Mouse (Mus musculus) stomach, embryonic 16.5 days (tissue): Measurements from ENCODE around the gene Cenpb. TPM values are rescaled to one million over a fixed set of nuclear protein-coding genes. Genes with fewer than 3 reads are reported as not detected.
A peak's percentile ranks its signal among the peaks of the same experiment; 100 is the strongest.

ENCODE experiments used
- ATAC-seq: fragments of 200-750 bp; cut with Nextera tagmentation; 2 replicates; pipeline ENCODE4 v1.8.0; 2017; ENCODE audit warnings: moderate number of reproducible peaks, moderate TSS enrichment; ENCODE audit not compliant: insufficient read depth, low FRiP score
- H3K27ac ChIP-seq: fragments of 300-500 bp; sonication (generic); 2 replicates; pipeline ENCODE4 v1.5.1; 2014; ENCODE audit warnings: low read length
- H3K27me3 ChIP-seq: fragments of 300-500 bp; sonication (generic); 2 replicates; pipeline ENCODE4 v1.6.1; 2014; ENCODE audit warnings: low read length, control low read depth, mixed read lengths; ENCODE audit not compliant: control insufficient read depth, insufficient read depth
- H3K36me3 ChIP-seq: fragments of 300-500 bp; sonication (generic); 2 replicates; pipeline ENCODE4 v1.6.1; 2014; ENCODE audit warnings: low read length; ENCODE audit not compliant: control insufficient read depth, insufficient read depth
- H3K4me1 ChIP-seq: fragments of 300-500 bp; sonication (generic); 2 replicates; pipeline ENCODE4 v1.6.1; 2014; ENCODE audit warnings: low read length, control low read depth, mixed read lengths; ENCODE audit not compliant: control insufficient read depth, insufficient read depth
- H3K4me2 ChIP-seq: fragments of 300-500 bp; sonication (generic); 2 replicates; pipeline ENCODE4 v1.6.1; 2014; ENCODE audit warnings: low read depth, low read length, mixed read lengths
- H3K4me3 ChIP-seq: fragments of 300-500 bp; sonication (generic); replicated peaks from 2 replicates; pipeline ENCODE4 v1.5.1; 2014; ENCODE audit warnings: mild to moderate bottlenecking, low read length
- H3K9ac ChIP-seq: fragments of 300-500 bp; sonication (generic); 2 replicates; pipeline ENCODE4 v1.6.1; 2014; ENCODE audit warnings: low read length
- H3K9me3 ChIP-seq: fragments of 300-500 bp; sonication (generic); replicated peaks from 2 replicates; pipeline ENCODE4 v1.6.1; 2016; ENCODE audit warnings: low read length, control low read depth; ENCODE audit not compliant: control insufficient read depth
- WGBS: fragments of 180-500 bp; shearing (Covaris S2); extraction: QIAGEN DNeasy Blood & Tissue Kit; methylation state at CpG from one replicate; pipeline ENCODE4 v1.1.7; 2014; 5-methylcytosine and 5-hydroxymethylcytosine counted together
- polyA plus RNA-seq: library from polyadenylated mRNA; unstranded; fragments of >200 nt; fragmentation: Nextera tagmentation; extraction: Ambion mirVana; gene quantifications from 2 replicates; pipeline ENCODE4 v1.2.1, GENCODE M21; 2015

Cenpb gene
- polyA plus RNA-seq, 1 experiment from 2014 or later: 10.4 TPM

DNA sequence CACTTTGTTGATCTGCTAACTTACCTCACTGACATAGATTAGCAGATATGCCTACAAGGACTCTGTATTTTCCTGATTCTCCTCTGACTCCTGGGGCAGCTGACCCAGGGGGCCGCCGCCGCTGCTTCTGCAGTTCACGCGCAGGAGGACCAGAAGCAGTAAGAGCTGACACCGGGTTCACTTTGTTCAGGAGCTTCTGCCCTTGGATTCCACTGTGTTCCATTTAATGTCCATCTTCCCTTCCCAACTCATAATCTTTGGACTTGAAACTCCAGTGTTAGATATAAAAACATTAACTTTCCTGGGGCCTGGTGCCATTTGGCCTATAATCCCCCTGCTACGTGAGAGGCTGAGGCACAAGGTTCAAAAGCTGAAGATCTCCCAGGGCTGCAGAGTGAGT is 15.9 kb downstream of the Cenpb start:
- Histone ChIP-seq H3K4me1 (peaks cover 8% of the 10 kb centered on the region), H3K9ac (no peak overlapping the region), H3K36me3 (no peaks in the 10 kb centered on the region), H3K27me3 (no peaks in the 10 kb centered on the region; the same call in 1 of the 2 replicates), H3K9me3 (0 out of 2 replicates have a peak, but pooled peaks cover 3% of the 10 kb centered on the region), H3K4me3 (no peak overlapping the region), H3K27ac (no peak overlapping the region), H3K4me2 (no peak overlapping the region)
- WGBS: 80% methylated on average over 7 of the region's 7 CpGs
- ATAC-seq: no peak

DNA sequence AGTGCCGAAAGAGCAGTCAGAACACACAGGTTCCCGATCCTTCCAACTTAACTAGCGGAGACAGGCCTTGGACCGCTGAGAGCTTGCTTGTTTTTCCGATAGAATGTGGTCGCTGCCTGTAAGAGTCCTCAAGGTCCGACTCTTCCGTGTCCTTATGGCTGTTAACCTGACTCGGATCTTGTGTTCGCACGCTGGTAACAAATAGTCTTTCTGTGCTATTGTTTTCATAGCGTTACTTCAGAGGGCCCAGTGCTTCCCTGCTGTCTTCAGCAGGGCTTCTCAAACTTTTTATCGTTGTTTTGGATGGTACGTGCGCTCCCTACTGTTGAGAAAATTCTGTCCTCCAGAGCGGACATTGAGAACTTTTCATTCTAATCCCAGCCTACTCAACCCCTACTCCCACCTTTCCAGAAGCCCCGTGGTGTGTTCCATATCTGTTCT is 19.2 kb downstream of the Cenpb start:
- Histone ChIP-seq H3K9me3 (0 out of 2 replicates have a peak, but pooled peaks cover 3% of the 10 kb centered on the region), H3K4me1 (peaks cover 10% of the 10 kb centered on the region), H3K27me3 (no peaks in the 10 kb centered on the region; the same call in 1 of the 2 replicates), H3K27ac (peak overlapping the region; percentile 93), H3K4me2 (peak overlapping the region; percentile 93), H3K4me3 (peak overlapping the region; percentile 79), H3K36me3 (no peaks in the 10 kb centered on the region), H3K9ac (peak overlapping the region; percentile 86)
- no peak for ATAC-seq
- under 1% methylated on average over 17 of the region's 17 CpGs for WGBS

DNA sequence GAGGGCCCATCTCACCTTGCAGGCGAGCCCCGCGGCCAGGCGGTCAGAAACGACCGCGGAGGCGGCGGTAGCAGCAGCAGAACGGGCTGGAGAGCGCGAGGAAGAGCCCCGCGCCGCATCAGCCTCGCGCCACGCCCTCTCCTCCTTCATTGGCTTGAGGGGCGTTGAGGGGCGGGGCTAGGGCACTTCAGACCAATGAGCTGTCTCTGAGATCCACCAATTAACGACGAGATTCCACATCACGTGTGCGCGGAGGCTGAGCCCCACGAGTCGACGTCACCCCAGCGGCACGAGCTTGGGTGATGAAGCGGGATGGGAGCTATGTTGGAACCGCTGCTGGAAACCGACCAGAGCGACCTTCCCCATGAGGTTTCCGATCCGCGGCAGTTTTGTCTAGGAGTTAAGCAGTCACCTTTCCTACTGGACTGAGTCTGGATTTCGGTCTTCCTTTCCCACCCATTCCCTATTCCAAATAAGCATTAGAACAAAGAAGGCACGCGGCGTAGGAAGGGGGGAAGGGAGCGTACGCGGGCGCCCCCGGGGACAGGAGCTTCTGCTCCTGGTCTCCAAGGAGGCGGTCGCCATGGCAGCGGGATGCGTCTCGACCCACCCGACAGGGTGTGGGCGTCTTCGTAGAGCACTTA is 19.8 kb downstream of the Cenpb start, which contains the start of gene 1700037H04Rik:
1700037H04Rik (minus strand) TSS at position 144 of the 644 bp plus-strand sequence.
- no peaks in the 10 kb centered on the region; the same call in 1 of the 2 replicates for H3K27me3 ChIP-seq
- H3K4me2 ChIP-seq: peak within 1 kb of the TSS; percentile 93
- no peaks in the 10 kb centered on the region for H3K36me3 ChIP-seq
- peak; percentile 97 for ATAC-seq
- WGBS: under 1% methylated on average over 54 of the region's 54 CpGs
- peak within 1 kb of the TSS; percentile 93 for H3K27ac ChIP-seq
- peaks cover 10% of the 10 kb centered on the region for H3K4me1 ChIP-seq
- peak within 1 kb of the TSS; percentile 79 for H3K4me3 ChIP-seq
- H3K9ac ChIP-seq: peak within 1 kb of the TSS; percentile 89
- H3K9me3 ChIP-seq: 0 out of 2 replicates have a peak, but pooled peaks cover 3% of the 10 kb centered on the region

DNA sequence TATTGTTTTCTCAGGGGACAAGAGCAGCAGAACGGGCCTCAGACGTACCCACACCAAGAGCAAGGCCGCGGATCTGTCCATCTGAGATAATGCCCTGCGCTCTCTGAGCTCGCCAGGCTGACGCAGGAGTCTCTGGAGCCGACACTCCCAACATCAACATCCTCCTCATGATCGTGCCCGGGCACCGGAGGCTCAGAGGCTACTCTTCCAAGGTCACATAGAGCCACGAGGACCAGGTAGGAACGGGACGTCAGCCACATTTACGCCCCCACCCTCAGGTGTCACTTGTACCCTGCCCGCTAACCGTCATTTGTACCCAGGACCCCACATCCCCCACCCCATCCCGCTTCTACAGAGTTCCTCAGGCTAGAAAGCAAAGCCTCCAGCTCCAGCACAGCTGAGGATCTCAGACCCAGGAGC is 20.4 kb downstream of the Cenpb start:
- Histone ChIP-seq H3K9ac (peak overlapping the region; percentile 89), H3K27me3 (no peaks in the 10 kb centered on the region; the same call in 1 of the 2 replicates), H3K36me3 (no peaks in the 10 kb centered on the region), H3K4me1 (peaks cover 10% of the 10 kb centered on the region), H3K9me3 (no peaks in the 10 kb centered on the region), H3K4me2 (peak overlapping the region; percentile 81), H3K27ac (peak overlapping the region; percentile 81), H3K4me3 (peak overlapping the region; percentile 79)
- WGBS: under 1% methylated on average over 18 of the region's 18 CpGs
- peak; percentile 48 for ATAC-seq

DNA sequence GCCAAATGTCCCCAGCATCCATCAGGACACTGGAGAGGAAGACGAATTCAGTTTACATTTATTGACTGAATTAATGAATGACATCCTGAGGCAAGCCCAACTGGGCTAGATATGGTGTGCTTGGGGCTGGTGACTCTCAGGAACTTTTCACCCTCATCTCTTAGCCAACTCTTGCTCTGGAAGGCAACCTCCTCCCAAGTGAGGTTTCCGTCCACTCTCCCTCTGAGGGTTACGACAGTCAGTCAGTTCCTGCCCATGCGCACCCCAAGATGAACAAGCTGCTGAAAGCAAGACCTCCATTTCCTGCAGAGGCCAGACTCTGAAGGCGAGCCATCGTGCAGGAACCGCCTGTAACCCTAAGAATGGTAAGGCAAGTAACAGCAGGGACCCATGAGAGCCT is 22.9 kb downstream of the Cenpb start:
- Histone ChIP-seq H3K4me3 (no peak overlapping the region), H3K27me3 (no peaks in the 10 kb centered on the region), H3K4me2 (no peak overlapping the region), H3K4me1 (peaks cover 10% of the 10 kb centered on the region), H3K36me3 (no peaks in the 10 kb centered on the region), H3K27ac (no peak overlapping the region), H3K9ac (no peak overlapping the region), H3K9me3 (no peaks in the 10 kb centered on the region)
- WGBS: 91% methylated on average over 7 of the region's 7 CpGs
- no peak for ATAC-seq

DNA sequence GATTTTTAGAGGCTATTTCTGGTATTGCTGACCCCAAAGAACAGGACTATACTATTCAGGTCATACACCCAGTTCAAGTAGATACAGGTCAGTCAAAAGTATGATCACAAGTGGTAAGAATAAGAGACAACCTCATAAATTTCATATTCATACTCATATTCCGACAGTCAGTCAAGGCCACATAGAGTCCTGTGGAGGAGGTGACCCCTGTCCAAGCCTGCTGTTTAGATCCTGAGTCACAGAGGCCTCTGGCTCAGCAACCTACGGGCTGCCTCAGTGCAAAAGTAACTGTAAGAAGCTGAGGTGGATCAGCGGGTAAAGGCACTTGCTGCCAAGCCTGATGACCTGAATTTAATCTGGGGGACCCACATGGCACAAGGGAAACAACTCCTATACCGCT is 25.8 kb downstream of the Cenpb start:
- no peak overlapping the region for H3K4me2 ChIP-seq
- ATAC-seq: no peak
- H3K27ac ChIP-seq: no peak overlapping the region
- 92% methylated on average over 4 of the region's 4 CpGs for WGBS
- H3K9ac ChIP-seq: no peak overlapping the region
- H3K4me1 ChIP-seq: peaks cover 3% of the 10 kb centered on the region
- no peaks in the 10 kb centered on the region for H3K9me3 ChIP-seq
- no peaks in the 10 kb centered on the region for H3K27me3 ChIP-seq
- H3K36me3 ChIP-seq: peaks cover 4% of the 10 kb centered on the region; the same call in 1 of the 2 replicates
- no peak overlapping the region for H3K4me3 ChIP-seq

DNA sequence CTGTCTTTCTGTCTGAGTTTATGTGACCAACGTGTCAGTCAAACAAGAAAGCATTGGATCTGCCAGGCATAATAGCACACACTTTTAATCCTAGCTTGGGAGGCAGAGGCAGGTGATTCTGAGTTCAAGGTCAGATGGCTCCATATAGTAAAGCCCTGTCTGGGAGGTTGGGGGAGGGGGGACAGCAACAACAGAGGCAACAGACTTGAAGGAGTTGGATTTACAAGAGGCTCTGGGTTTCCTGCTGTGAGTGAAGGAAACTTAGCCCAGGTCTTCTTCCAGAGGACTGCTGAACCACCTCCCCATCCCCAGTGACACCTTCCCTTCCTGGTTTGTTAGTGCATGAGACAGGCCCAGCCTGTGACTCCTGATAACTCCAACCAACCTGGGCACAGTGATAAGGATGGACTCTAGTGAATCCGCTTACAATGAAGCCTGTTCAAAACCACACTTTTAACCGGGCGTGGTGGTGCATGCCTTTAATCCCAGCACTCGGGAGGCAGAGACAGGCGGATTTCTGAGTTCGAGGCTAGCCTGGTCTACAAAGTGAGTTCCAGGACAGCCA is 27.6 kb downstream of the Cenpb start:
- Histone ChIP-seq H3K4me1 (no peaks in the 10 kb centered on the region), H3K4me3 (no peak overlapping the region), H3K36me3 (peaks cover 9% of the 10 kb centered on the region), H3K27me3 (no peaks in the 10 kb centered on the region), H3K4me2 (no peak overlapping the region), H3K9ac (no peak overlapping the region), H3K9me3 (no peaks in the 10 kb centered on the region), H3K27ac (no peak overlapping the region)
- 87% methylated on average over 7 of the region's 7 CpGs for WGBS
- ATAC-seq: no peak

DNA sequence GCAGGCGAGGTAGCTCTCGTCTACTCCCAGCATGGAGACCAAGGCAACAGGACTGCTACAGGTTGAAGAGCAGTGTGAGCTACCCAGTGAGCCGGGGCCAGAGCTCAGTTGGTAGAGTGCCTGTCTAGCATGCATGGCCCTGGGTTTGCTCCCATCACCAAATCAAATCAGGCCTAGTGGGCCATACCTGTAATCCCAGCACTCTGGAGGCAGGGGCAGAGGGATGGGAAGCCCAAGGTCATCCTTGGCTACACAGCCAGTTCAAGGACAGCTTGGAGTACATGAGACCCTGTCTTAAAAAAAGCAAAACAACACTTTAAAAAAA is 30.7 kb downstream of the Cenpb start:
- H3K27ac ChIP-seq: no peak overlapping the region
- no peak overlapping the region for H3K4me3 ChIP-seq
- peaks cover 24% of the 10 kb centered on the region for H3K36me3 ChIP-seq
- H3K27me3 ChIP-seq: no peaks in the 10 kb centered on the region
- no peak for ATAC-seq
- H3K9me3 ChIP-seq: no peaks in the 10 kb centered on the region
- H3K9ac ChIP-seq: no peak overlapping the region
- 92% methylated on average over 3 of the region's 3 CpGs for WGBS
- no peaks in the 10 kb centered on the region for H3K4me1 ChIP-seq
- no peak overlapping the region for H3K4me2 ChIP-seq

DNA sequence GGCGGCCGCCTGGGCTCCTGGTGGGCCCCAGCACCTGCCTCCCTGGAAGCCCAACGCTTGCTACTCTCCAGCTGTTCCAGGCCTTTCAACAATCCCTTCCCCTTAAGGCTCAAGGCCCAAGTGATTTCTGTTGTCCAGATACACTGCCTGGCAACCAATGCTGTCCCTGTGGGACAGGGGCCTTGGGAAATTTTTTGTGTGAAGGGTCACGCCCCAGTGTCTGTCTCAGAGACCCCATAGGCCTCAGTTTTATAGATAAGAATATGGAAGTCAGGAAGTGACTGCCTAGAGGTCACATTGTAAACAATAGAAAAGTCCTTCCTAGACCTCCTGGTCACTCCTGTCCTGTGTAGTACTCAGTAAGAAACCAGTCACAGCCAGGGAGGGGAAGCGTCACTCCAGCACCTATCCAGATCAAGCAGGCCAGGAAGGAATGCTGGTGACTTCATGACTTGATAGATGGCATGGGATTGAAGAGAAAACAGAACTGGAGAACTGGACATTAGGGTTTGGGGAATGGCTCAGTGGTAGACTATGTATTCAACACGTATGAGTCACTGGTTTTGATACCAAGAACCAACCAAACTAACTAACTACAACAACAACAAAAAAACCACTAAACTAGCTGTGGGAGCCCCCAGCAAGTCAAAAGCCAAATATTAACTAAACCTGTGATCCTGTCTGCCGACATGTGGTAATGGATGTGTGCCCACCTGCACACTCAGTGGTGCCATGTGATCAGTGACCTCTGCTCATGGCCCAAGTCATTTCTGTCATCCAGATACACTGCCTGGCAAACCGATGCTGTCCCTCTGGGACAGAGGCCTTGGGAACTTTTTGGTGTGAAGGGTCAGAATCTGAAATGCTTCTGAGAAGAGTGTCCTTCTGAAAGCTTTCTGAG is 31.3 kb downstream of the Cenpb start:
- Histone ChIP-seq H3K27me3 (no peaks in the 10 kb centered on the region), H3K9me3 (no peaks in the 10 kb centered on the region), H3K36me3 (peaks cover 25% of the 10 kb centered on the region), H3K4me1 (no peaks in the 10 kb centered on the region), H3K27ac (no peak overlapping the region), H3K4me3 (no peak overlapping the region), H3K4me2 (no peak overlapping the region), H3K9ac (no peak overlapping the region)
- 79% methylated on average over 8 of the region's 8 CpGs for WGBS
- no peak for ATAC-seq
